Mouse (Mus musculus): ENCODE results near the gene Elavl2.

- no peak for TF ChIP-seq CTCF (IDR thresholded peaks at IDR 0.05)
- TF ChIP-seq EP300 (IDR thresholded peaks at IDR 0.05; ENCODE audit: insufficient read depth, low read depth, low read length) = no peak
- no peak for TF ChIP-seq POLR2A (IDR thresholded peaks at IDR 0.05; ENCODE audit: insufficient read depth, low read depth, low read length)
Observed at GRCm38 (mm10) chr4:91228341-91228740, 172.2 kb downstream of the Elavl2 start.
